Mouse (Mus musculus): ENCODE results near the gene Adtrp. TPM values are rescaled to one million over a fixed set of nuclear protein-coding genes. Genes with fewer than 3 reads are reported as not detected.

Adtrp gene
- total RNA-seq, 2 experiments from 2014 or later, result 1.9 to 8.5 TPM

DNA sequence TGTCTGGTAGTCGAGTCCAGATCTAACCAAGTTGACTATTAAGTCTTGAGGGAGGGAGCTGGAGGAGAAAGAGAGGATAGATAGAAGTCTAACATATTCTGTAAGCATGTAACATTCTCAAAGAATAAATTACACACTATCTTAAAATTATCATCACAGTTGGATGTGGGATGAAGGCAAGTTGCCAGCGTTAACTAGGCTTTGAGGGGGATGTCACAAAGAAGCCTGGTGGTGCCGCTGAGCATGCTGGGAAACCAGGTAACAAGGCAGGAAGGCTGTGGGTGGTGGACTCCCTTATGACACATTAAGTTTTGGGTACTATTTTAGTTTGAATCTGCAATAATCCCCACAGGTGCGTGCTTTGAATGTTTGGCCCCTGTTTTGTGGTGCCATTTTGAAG is 129.4 kb downstream of the Adtrp start:
- intact Hi-C loops (cut with DNase I), result no loop called here

More for the DNA sequence above, 129.4 kb downstream of the Adtrp start:
- no peak for DNase-seq

Other genes with a start within 250 kb of the Adtrp start
- 10 to 100 TPM; 18.6 to 18.8 TPM for gene Tmem170b, start 241.8 kb downstream of the Adtrp start, total RNA-seq (2021)
- gene Hivep1, start 204.3 kb upstream of the Adtrp start, total RNA-seq (2021), result 10 to 100 TPM; 24.2 to 24.3 TPM

All from heart, postnatal 10 days (tissue).